Mouse (Mus musculus): Measurements from ENCODE around the gene Tbx21.

The Tbx21 gene

GRCm38 (mm10) chr11:97083401-97084140, 31.6 kb downstream of the Tbx21 start:
- no peak for DNase-seq (ENCODE audit: low spot score in 2 of 2)

GRCm38 (mm10) chr11:97082977-97083376, 32.2 kb downstream of the Tbx21 start:
- DNase-seq (ENCODE audit: low spot score in 2 of 2) = peak in 1 of 2 experiments; percentile 43

- no peak for DNase-seq (ENCODE audit: low spot score in 2 of 2)
Observed at GRCm38 (mm10) chr11:97080291-97080690, 34.8 kb downstream of the Tbx21 start.

- no peak for DNase-seq (ENCODE audit: low spot score in 2 of 2)
Observed at GRCm38 (mm10) chr11:97078751-97079150, 36.4 kb downstream of the Tbx21 start.

- DNase-seq (ENCODE audit: low spot score in 2 of 2) = no peak
Observed at GRCm38 (mm10) chr11:97074235-97074634, 40.9 kb downstream of the Tbx21 start.

GRCm38 (mm10) chr11:97072533-97072932, 42.6 kb downstream of the Tbx21 start:
- peak in 1 of 2 experiments; percentile 27 for DNase-seq (ENCODE audit: low spot score in 2 of 2)

GRCm38 (mm10) chr11:97071129-97071528, 44.0 kb downstream of the Tbx21 start:
- DNase-seq (ENCODE audit: low spot score in 2 of 2) = peak; percentile 23 to 25

- no peak for DNase-seq (ENCODE audit: low spot score in 2 of 2)
Observed at GRCm38 (mm10) chr11:97069770-97070169, 45.4 kb downstream of the Tbx21 start.

GRCm38 (mm10) chr11:97069333-97069732, 45.8 kb downstream of the Tbx21 start:
- DNase-seq (ENCODE audit: low spot score in 2 of 2) = no peak

GRCm38 (mm10) chr11:97066656-97067360, 48.3 kb downstream of the Tbx21 start:
- no peak for DNase-seq (ENCODE audit: low spot score in 2 of 2)

GRCm38 (mm10) chr11:97065538-97066295, 49.4 kb downstream of the Tbx21 start:
- no peak for DNase-seq (ENCODE audit: low spot score in 2 of 2)

GRCm38 (mm10) chr11:97063921-97064295, 51.2 kb downstream of the Tbx21 start:
- no peak for DNase-seq (ENCODE audit: low spot score in 2 of 2)

GRCm38 (mm10) chr11:97063274-97063920, 51.7 kb downstream of the Tbx21 start:
- DNase-seq (ENCODE audit: low spot score in 2 of 2) = no peak

- DNase-seq (ENCODE audit: low spot score in 2 of 2) = no peak
Observed at GRCm38 (mm10) chr11:97052219-97052646, 62.9 kb downstream of the Tbx21 start.

- DNase-seq (ENCODE audit: low spot score in 2 of 2) = no peak
Observed at GRCm38 (mm10) chr11:97050944-97051586, 64.1 kb downstream of the Tbx21 start.

- peak; percentile 65 to 68 for DNase-seq (ENCODE audit: low spot score in 2 of 2)
Observed at GRCm38 (mm10) chr11:97050216-97050943, 64.8 kb downstream of the Tbx21 start, which contains the start of gene Osbpl7. Gene Osbpl7, plus strand, starts transcription at chr11:97050628.

- no peak for DNase-seq (ENCODE audit: low spot score in 2 of 2)
Observed at GRCm38 (mm10) chr11:97049492-97050085, 65.5 kb downstream of the Tbx21 start.

GRCm38 (mm10) chr11:97048090-97048650, 67.0 kb downstream of the Tbx21 start:
- DNase-seq (ENCODE audit: low spot score in 2 of 2) = no peak
